Mouse (Mus musculus): Measurements from ENCODE around the gene Srpk2. TPM values are rescaled to one million over a fixed set of nuclear protein-coding genes. Genes with fewer than 3 reads are reported as not detected.
A peak's percentile ranks its signal among the peaks of the same experiment; 100 is the strongest.
"Not testable (repeated sequence)": the region's sequence is repeated elsewhere in the genome, so short reads cannot be mapped to it uniquely, and the experiment has no call there.

Srpk2 gene
- total RNA-seq, 2 experiments from 2014 or later = 139 to 157 TPM

- DNase-seq (ENCODE audit: low spot score in 2 of 2) = peak; percentile 58 to 70
Observed at GRCm38 (mm10) chr5:23674829-23675498, 9.5 kb downstream of the Srpk2 start.

GRCm38 (mm10) chr5:23672136-23672535, 12.3 kb downstream of the Srpk2 start:
- no peak for DNase-seq (ENCODE audit: low spot score in 2 of 2)

- no peak for DNase-seq (ENCODE audit: low spot score in 2 of 2)
Observed at GRCm38 (mm10) chr5:23670880-23671279, 13.5 kb downstream of the Srpk2 start.

GRCm38 (mm10) chr5:23665906-23666305, 18.5 kb downstream of the Srpk2 start:
- no peak for DNase-seq (ENCODE audit: low spot score in 2 of 2)

- no peak for DNase-seq (ENCODE audit: low spot score in 2 of 2)
Observed at GRCm38 (mm10) chr5:23661191-23661590, 23.2 kb downstream of the Srpk2 start.

- DNase-seq (ENCODE audit: low spot score in 2 of 2) = no peak
Observed at GRCm38 (mm10) chr5:23658017-23658416, 26.4 kb downstream of the Srpk2 start.

- peak in 1 of 2 experiments; percentile 19 for DNase-seq (ENCODE audit: low spot score in 2 of 2)
Observed at GRCm38 (mm10) chr5:23656590-23656989, 27.8 kb downstream of the Srpk2 start.

- no peak for DNase-seq (ENCODE audit: low spot score in 2 of 2)
Observed at GRCm38 (mm10) chr5:23655030-23655429, 29.4 kb downstream of the Srpk2 start.

- DNase-seq (ENCODE audit: low spot score in 2 of 2) = no peak
Observed at GRCm38 (mm10) chr5:23652326-23652725, 32.1 kb downstream of the Srpk2 start.

- DNase-seq (ENCODE audit: low spot score in 2 of 2) = no peak
Observed at GRCm38 (mm10) chr5:23651786-23652185, 32.6 kb downstream of the Srpk2 start.

GRCm38 (mm10) chr5:23650504-23650903, 33.9 kb downstream of the Srpk2 start:
- DNase-seq (ENCODE audit: low spot score in 2 of 2) = no peak

- DNase-seq (ENCODE audit: low spot score in 2 of 2) = no peak
Observed at GRCm38 (mm10) chr5:23649246-23649645, 35.2 kb downstream of the Srpk2 start.

GRCm38 (mm10) chr5:23645671-23646070, 38.7 kb downstream of the Srpk2 start:
- DNase-seq (ENCODE audit: low spot score in 2 of 2) = no peak

GRCm38 (mm10) chr5:23639193-23639592, 45.2 kb downstream of the Srpk2 start:
- DNase-seq (ENCODE audit: low spot score in 2 of 2) = not testable (repeated sequence)

- no peak for DNase-seq (ENCODE audit: low spot score in 2 of 2)
Observed at GRCm38 (mm10) chr5:23638023-23638422, 46.4 kb downstream of the Srpk2 start.

GRCm38 (mm10) chr5:23637337-23637736, 47.1 kb downstream of the Srpk2 start:
- no peak for DNase-seq (ENCODE audit: low spot score in 2 of 2)

- DNase-seq (ENCODE audit: low spot score in 2 of 2) = no peak
Observed at GRCm38 (mm10) chr5:23631490-23631889, 52.9 kb downstream of the Srpk2 start.

- DNase-seq (ENCODE audit: low spot score in 2 of 2) = no peak
Observed at GRCm38 (mm10) chr5:23627221-23627620, 57.2 kb downstream of the Srpk2 start.

- no peak for DNase-seq (ENCODE audit: low spot score in 2 of 2)
Observed at GRCm38 (mm10) chr5:23626173-23626572, 58.2 kb downstream of the Srpk2 start.

GRCm38 (mm10) chr5:23620621-23621020, 63.8 kb downstream of the Srpk2 start:
- DNase-seq (ENCODE audit: low spot score in 2 of 2) = no peak

- no peak for DNase-seq (ENCODE audit: low spot score in 2 of 2)
Observed at GRCm38 (mm10) chr5:23618656-23619055, 65.8 kb downstream of the Srpk2 start.

GRCm38 (mm10) chr5:23617104-23617415, 67.4 kb downstream of the Srpk2 start:
- DNase-seq (ENCODE audit: low spot score in 2 of 2) = peak in 1 of 2 experiments; percentile 56

GRCm38 (mm10) chr5:23616270-23617103, 67.9 kb downstream of the Srpk2 start:
- DNase-seq (ENCODE audit: low spot score in 2 of 2) = peak; percentile 44 to 73

Measured in layer of hippocampus, postnatal 14 days (tissue).